Mouse (Mus musculus) cerebellum, adult 11-12 months (tissue): ENCODE results near the gene Gpr108.

ENCODE experiments used
- DNase-seq: peaks from one replicate; pipeline ENCODE4 v3.0.0; 2022

The Gpr108 gene

DNA sequence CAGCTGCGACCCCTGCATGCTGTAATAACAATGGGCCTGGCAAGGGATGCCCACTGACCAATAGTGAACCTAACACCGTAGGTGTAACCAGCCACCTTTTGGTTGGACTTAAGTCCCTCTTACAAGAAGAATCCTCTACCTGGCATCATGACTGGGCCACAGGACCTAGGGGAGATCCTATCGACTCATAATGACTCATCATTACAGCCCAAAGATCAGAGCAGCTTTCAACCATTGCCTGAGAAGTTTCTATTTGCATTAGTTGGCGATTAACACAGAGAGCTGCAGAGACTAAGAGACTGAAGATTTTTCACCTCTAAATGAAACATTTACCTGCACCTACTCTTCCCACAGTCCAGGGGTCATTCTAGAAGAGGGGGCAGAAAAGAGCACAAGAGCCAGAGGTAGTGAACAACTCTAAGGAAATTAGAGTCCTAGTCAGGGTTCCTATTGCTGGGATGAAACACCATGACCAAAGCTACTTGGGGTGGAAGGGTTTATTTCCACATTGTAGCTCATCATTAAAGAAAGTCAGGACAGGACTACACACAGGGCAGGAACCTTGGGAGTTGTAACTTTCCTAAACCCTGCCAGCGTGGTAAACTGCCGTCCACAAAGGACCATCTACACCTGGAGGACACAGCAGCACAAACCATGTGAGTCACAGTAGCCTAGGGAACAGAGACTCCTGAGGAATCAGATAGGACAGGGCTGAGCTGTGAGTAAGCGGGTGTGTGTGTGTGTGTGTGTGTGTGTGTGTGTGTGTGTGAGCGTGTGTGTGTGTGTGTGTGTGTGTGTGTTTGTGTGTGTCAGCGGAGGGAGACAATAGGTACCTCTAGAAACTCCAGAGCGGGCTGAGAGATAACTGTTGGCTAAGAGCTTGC is 46.2 kb downstream of the Gpr108 start:
- no peak for DNase-seq

DNA sequence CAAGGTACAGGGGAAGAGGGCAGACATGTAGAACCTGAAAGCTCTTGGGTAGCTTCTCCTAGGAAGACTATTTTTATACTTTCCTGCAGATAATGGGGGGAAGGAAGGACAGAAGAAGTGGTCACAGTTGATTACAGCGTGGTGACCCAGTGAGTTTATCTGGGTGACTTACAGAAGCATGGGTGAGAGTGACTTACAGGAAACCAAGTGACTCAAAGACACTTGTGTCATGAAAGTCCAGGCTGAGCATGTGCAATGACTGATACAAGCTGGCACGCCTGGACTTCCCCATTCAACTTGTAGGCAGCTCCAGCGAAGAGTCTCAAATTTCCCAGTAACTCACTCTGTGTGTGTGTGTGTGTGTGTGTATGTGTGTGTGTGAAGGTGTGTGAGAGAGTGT is 50.0 kb downstream of the Gpr108 start:
- no peak for DNase-seq

DNA sequence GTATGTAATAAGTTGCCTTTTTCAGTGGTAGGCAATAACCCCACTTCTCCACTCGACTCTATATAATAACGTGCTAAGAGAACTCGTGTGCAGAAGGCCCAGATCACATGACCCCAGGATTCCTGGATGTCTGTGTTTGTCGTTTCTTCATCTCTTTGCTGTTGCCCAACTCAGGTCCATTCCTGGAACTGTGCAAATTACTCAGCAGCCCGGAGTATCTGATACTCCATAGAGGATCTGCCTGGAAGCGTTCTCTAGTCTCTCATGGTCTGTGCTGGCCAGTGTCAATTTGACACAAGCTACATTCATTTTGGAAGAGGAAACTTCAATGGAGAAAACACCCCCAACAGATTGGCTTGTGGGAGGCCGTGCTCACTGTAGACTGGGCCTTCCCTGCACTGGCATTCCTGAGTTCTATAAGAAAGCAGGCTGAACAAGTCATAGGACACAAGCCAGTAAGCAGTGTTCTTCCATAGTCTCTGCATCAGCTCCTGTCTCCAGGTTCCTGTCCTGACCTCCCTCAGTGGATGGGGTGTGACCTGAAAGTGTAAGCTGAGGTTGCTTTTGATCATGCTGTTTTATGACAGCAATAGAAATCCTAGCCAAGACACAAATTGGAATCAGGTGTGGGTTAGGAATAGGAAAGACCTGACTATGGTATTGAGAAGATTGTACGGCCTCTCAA is 52.8 kb downstream of the Gpr108 start:
- no peak for DNase-seq

DNA sequence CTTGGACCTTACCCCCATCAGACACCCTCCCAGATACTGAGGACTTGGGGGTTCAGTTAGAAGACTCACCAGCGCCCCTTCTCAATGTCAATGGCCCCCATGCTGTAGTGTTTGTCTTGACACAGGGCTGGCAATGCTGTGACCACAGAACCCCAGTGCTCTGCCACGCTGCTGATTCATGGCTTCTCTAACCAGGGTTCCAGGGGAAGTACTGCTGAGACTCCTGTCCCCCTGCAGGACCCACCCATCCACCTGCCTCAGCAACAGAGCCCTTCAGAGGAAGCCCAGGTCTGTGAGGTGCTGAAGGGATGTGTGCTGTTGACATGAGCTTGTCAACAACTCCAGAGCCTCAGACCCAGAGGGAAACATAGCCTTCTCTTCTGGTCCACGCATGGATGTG is 53.5 kb downstream of the Gpr108 start:
- DNase-seq = no peak

DNA sequence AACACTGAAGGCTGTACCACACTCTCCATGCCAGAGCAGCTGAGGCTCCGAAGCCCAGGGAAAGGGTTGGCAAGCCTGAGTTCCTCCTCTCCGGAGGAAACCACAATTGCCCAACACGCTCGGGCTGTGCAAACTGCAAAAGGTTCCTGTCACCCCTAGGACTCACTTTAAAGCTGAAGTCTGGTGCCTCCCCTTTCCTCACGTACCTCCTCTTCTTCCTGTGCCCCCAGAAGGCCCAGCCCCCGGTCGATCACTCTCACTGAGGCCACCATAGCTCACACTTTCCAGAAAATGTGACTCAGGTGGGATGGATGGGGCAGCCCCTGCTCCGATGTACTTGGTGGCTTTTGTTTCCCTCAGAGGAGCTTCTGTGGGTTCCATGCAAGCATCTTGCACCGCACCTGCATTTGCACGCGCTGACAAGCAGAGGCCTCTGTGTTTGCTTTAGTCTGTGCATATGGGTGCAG is 54.2 kb downstream of the Gpr108 start, which contains the start of gene Tnfsf14:
Gene Tnfsf14 (minus strand): TSS at position 137 of the 467 bp plus-strand sequence.
- DNase-seq = no peak

DNA sequence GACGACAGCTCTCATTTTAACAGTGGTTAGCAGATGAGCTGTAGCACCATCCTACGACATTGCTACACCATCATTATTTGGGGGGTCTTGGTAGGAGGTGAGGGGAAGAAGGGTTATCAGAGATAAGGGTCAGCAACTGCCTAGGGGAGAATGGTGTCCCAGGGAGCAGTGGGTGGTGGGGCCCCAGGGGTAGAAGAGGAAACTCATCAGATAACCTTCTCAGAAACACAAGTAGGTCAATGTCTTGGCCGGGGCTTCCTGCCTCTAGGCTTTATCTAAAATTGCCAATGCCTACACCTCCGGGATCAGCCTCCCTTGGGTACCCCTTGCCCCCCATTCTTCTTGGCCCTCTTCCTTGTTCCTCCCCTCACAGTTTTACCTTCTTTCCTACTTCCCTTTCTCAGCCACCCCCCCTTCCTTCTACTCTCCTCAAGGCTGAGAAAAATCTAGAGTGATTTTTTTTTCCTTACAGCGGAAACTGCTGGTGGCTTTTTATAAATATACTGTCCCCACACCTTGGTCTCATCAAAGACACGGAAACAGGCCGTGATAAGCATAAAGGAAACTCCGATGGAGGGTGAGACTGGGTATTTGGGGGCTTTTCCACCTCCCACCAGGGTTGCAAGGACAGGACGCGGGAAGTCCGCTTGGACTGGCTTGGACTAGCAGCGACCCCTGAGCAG is 59.6 kb downstream of the Gpr108 start:
- DNase-seq = no peak

DNA sequence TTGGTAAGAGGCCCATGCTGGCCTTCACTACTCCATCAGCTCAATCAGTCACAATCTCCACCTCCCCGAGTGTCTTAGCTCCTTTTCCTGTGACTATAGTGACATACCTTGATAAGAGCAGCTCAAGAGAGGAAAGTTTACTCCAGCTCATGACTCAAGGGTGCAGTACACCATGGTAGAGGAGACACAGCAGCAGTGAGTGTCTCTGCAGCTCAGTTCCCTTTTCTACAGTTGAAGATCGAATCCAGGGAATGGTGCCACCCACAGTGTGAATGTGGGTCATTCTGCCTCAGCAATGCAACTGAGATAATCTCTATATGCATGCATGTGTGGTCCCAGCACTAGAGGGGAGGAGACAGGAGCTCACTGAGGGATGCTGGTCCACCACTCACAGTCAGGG is 62.6 kb downstream of the Gpr108 start:
- no peak for DNase-seq
